Mouse (Mus musculus) adrenal gland, adult 8-10 months (tissue): ENCODE results near the gene Adm. TPM values are rescaled to one million over a fixed set of nuclear protein-coding genes. Genes with fewer than 3 reads are reported as not detected.
"Not testable (repeated sequence)": the region's sequence is repeated elsewhere in the genome, so short reads cannot be mapped to it uniquely, and the experiment has no call there.

Experiments
- DNase-seq: peaks from one replicate; pipeline ENCODE4 v3.0.0; 2022
- total RNA-seq, 4 experiments: library from RNA; stranded (reverse); gene quantifications; 2 replicates each; pipeline ENCODE4 v1.2.4; 2022

Adm gene
- 10 to 100 TPM; 21.2 to 81.4 (median 35.9) TPM for total RNA-seq

GRCm38 (mm10) chr7:110627486-110628272, at the start of gene Adm:
TSS of gene Adm (plus strand) at chr7:110627661.
- peak; percentile 81 for DNase-seq

GRCm38 (mm10) chr7:110583705-110584104, 43.8 kb upstream of the Adm start:
- no peak for DNase-seq

GRCm38 (mm10) chr7:110584159-110584558, 43.3 kb upstream of the Adm start:
- DNase-seq: no peak

GRCm38 (mm10) chr7:110585250-110585649, 42.2 kb upstream of the Adm start:
- no peak for DNase-seq

- no peak for DNase-seq
These were observed 39.7 kb upstream of the Adm start for GRCm38 (mm10) chr7:110587721-110588120.

GRCm38 (mm10) chr7:110593991-110594390, 33.5 kb upstream of the Adm start:
- not testable (repeated sequence) for DNase-seq

- DNase-seq: no peak
These were observed 30.3 kb upstream of the Adm start for GRCm38 (mm10) chr7:110597141-110597540.

GRCm38 (mm10) chr7:110605476-110605875, 22.0 kb upstream of the Adm start:
- no peak for DNase-seq

GRCm38 (mm10) chr7:110606906-110607305, 20.6 kb upstream of the Adm start:
- no peak for DNase-seq

GRCm38 (mm10) chr7:110613381-110614132, 13.9 kb upstream of the Adm start:
- DNase-seq: no peak

GRCm38 (mm10) chr7:110614133-110615063, 13.1 kb upstream of the Adm start, which contains the start of gene Sbf2:
TSS of gene Sbf2 (minus strand) at chr7:110614922.
- DNase-seq: peak; percentile 81

GRCm38 (mm10) chr7:110615151-110615631, 12.3 kb upstream of the Adm start:
- DNase-seq: peak; percentile 53

- DNase-seq: no peak
These were observed 11.7 kb upstream of the Adm start for GRCm38 (mm10) chr7:110615792-110616191.

GRCm38 (mm10) chr7:110619086-110619611, 8.3 kb upstream of the Adm start:
- DNase-seq: no peak

- DNase-seq: no peak
These were observed 3.4 kb upstream of the Adm start for GRCm38 (mm10) chr7:110624067-110624466.

- DNase-seq: no peak
These were observed 2.5 kb upstream of the Adm start for GRCm38 (mm10) chr7:110624961-110625360.

GRCm38 (mm10) chr7:110625489-110625888, 2.0 kb upstream of the Adm start:
- no peak for DNase-seq

GRCm38 (mm10) chr7:110626186-110627098, 1.0 kb upstream of the Adm start:
- DNase-seq: no peak

- DNase-seq: no peak
These were observed 370 bp upstream of the Adm start for GRCm38 (mm10) chr7:110627099-110627482.

- no peak for DNase-seq
These were observed 776 bp downstream of the Adm start for GRCm38 (mm10) chr7:110628273-110628600.
